Mouse (Mus musculus) cerebellum, adult 2 months (tissue): ENCODE results near the gene Ccdc130. TPM values are rescaled to one million over a fixed set of nuclear protein-coding genes. Genes with fewer than 3 reads are reported as not detected.

Experiments used
- DNase-seq, 2 experiments: peaks; one replicate each; pipeline ENCODE4 v3.0.0; 2021
- H3K27ac ChIP-seq: fragments of 200-500 bp; 2 replicates; pipeline ENCODE4 v1.5.1; 2012; ENCODE audit warnings: low read length, control low read depth, inconsistent platforms; ENCODE audit not compliant: insufficient read depth
- H3K27me3 ChIP-seq: fragments of 200-500 bp; 2 replicates; pipeline ENCODE4 v1.6.1; 2012; ENCODE audit warnings: inconsistent platforms, mild to moderate bottlenecking, low read length, moderate library complexity; ENCODE audit not compliant: control insufficient read depth, insufficient read depth
- H3K4me1 ChIP-seq: fragments of 200-500 bp; 2 replicates; pipeline ENCODE4 v1.6.1; 2011; ENCODE audit warnings: low read length; ENCODE audit not compliant: control insufficient read depth, insufficient read depth
- H3K4me3 ChIP-seq: fragments of 200-500 bp; replicated peaks from 2 replicates; pipeline ENCODE3; 2011; ENCODE audit warnings: mild to moderate bottlenecking, low read depth, low read length, control low read depth; ENCODE audit not compliant: insufficient read depth
- CTCF ChIP-seq: fragments of 200-500 bp; IDR thresholded peaks from 2 replicates; pipeline ENCODE4 v1.5.1; 2011; ENCODE audit warnings: low read depth, mild to moderate bottlenecking, control low read depth, low read length, moderate library complexity, borderline replicate concordance; ENCODE audit not compliant: insufficient read depth
- POLR2A ChIP-seq: fragments of 200-500 bp; IDR thresholded peaks from 2 replicates; pipeline ENCODE4 v1.6.1; 2011; ENCODE audit warnings: low read length, control low read depth, borderline replicate concordance; ENCODE audit not compliant: insufficient read depth
- WGBS: fragments of 180-500 bp; shearing (Covaris S2); methylation state at CpG from one replicate; pipeline ENCODE4 v1.1.7; 2018; 5-methylcytosine and 5-hydroxymethylcytosine counted together
- polyA plus RNA-seq: library from polyadenylated mRNA; depleted of rRNA; stranded (reverse); fragments of >200 nt; gene quantifications from 2 replicates; pipeline ENCODE4 v1.2.3, GENCODE M21; 2012; rRNA removed

Gene Ccdc130
- polyA plus RNA-seq, 1 experiment = 39.1 TPM

DNA sequence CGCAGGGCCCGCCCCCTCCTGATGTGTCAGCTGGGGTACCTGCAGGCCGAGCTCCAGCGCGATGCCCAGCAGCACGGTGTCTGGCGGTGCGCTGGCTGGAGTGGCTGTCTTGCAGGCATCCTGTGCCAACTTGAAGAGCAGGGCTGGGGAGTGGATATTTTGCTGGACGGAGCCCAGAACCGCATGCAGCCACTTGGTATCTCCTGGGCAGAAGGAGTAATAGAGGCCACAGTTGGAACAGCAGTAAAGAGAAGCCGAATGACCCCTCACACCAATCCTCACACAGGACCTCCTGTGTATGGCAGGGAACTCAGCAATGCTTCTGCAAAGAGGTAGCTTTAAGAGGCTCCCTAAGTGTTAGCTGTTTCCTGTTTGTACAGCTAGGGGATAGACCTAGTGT, 53.0 kb downstream of the Ccdc130 start:
- no peak for DNase-seq
- H3K4me1 ChIP-seq = no peaks in the 10 kb centered on the region; the same call in 1 of the 2 replicates
- WGBS = 74% methylated on average over 11 of the region's 11 CpGs
- no peak for TF ChIP-seq POLR2A
- TF ChIP-seq CTCF = no peak
- no peak overlapping the region for H3K4me3 ChIP-seq
- H3K27me3 ChIP-seq = no peaks in the 10 kb centered on the region
- H3K27ac ChIP-seq = no peak overlapping the region

DNA sequence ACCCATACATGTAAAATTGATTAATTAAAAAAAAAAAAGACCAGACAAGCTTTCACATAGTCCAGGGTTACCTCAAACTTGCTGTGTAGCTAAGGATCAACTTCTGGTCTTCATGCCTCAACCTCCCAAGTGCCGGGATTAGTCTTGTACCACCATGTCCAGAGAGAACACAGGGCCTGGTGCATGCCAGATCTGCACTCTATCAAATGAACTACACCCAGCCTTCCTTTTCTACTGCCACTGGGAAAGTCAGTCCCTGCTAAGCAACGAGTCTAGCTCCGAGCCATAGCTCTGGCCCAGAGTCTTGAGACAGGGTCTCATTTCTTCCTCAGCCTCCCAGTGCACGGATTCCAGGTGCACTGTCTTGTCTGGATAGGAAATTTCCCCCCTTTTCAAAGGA, 56.9 kb downstream of the Ccdc130 start:
- no peak overlapping the region for H3K4me3 ChIP-seq
- H3K27me3 ChIP-seq = no peaks in the 10 kb centered on the region
- DNase-seq = no peak
- H3K27ac ChIP-seq = no peak overlapping the region
- WGBS = 89% methylated on average over 4 of the region's 4 CpGs
- TF ChIP-seq POLR2A = no peak
- no peak for TF ChIP-seq CTCF
- peaks cover 3% of the 10 kb centered on the region; the same call in 1 of the 2 replicates for H3K4me1 ChIP-seq

DNA sequence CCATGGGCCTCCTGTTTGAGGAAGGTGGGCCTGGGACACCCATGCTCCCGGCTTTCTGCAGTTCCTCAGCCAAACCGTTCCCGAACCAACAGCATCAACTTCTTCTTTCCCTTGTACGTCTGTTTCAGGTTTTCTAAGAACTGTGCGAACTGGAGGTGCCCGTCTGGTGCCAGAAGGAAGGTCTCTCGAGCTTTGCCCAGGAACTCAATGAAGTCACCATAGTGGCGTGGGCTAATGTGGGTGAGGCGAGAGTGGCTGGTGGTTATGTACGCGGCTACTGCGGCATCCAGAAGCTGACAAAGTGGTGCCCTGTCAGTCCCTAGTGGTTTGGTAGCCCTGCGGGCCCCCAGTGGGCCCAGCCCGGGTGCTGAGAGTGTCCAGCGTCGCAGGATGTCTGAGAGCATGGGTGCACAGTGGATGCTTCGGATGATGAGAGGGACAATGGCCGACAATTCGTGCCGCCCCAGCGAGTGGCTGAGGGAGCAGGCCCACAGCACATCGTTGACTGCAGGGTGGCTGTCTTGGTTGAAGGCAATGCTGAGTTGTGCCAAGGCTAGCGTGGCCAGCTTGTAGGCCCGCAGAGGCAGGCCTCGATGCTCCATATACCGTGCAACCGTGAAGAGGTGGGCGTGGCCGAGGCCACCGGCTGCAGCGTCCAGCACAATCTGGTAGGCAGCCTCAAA, 58.2 kb downstream of the Ccdc130 start:
- TF ChIP-seq CTCF (no peak), POLR2A (no peak)
- WGBS = 82% methylated on average over 31 of the region's 31 CpGs
- DNase-seq = no peak

DNA sequence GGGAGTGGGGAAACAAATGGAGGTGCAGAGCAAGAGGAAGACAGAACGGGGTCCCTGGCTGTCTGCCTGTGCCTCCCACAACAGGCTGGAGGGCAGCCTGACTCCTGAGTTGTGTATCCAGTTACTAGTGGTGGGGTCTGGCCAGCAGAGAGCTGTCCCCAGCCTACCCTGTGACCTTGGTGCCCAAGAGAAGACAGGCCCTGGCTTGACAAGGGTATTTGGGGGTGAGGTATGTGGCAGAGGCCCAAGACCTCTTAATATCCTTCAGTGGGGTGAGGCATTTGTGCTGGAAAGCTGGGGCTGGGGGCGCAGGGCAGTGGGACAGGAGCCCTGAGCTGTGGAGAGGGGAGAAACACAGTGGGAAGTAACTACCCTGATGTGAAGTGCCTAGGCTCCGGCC, 59.0 kb downstream of the Ccdc130 start:
- H3K4me1 ChIP-seq = peaks cover 3% of the 10 kb centered on the region; the same call in 1 of the 2 replicates
- TF ChIP-seq POLR2A = no peak
- TF ChIP-seq CTCF = no peak
- 77% methylated on average over 3 of the region's 3 CpGs for WGBS
- no peak for DNase-seq
- no peak overlapping the region for H3K4me3 ChIP-seq
- H3K27me3 ChIP-seq = no peaks in the 10 kb centered on the region
- no peak overlapping the region for H3K27ac ChIP-seq

More for the DNA sequence above, 58.2 kb downstream of the Ccdc130 start:
- H3K4me3 ChIP-seq = no peak overlapping the region
- peaks cover 3% of the 10 kb centered on the region; the same call in 1 of the 2 replicates for H3K4me1 ChIP-seq
- no peaks in the 10 kb centered on the region for H3K27me3 ChIP-seq
- H3K27ac ChIP-seq = no peak overlapping the region

DNA sequence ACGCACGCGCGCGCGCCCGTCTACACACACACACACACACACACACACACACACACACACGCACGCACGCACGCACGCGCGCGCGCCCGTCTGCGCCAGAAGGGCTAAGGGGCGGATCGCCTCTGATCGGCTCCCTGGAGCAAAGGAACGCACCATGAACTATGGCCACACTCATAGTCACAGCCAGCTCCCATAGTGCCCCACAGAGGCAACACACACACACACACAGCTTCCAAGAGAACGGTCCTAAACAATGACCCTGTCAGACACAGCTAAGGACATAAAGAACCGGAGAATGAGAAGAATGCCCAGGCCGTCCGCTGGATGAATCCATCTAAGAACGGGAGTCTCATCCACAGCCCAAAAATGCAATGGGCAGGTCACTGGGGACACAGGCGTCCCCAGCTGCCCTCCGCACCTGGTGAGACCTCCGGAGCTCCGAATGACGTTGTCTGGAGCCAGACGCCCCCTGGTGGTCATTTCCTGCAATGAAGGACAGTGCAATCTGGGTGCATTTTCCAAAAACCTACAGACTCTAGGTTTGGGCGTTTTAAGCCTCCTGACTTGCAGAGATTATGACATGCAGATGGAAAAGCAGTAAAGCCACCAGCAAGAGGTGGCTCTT, 59.9 kb downstream of the Ccdc130 start:
- Histone ChIP-seq H3K27me3 (no peaks in the 10 kb centered on the region), H3K27ac (no peak overlapping the region), H3K4me1 (peaks cover 3% of the 10 kb centered on the region; the same call in 1 of the 2 replicates), H3K4me3 (peak overlapping the region; percentile 51)
- DNase-seq = peak; percentile 72 to 86
- 51% methylated on average over 34 of the region's 34 CpGs for WGBS
- peak; percentile 82 for TF ChIP-seq CTCF
- TF ChIP-seq POLR2A = no peak

DNA sequence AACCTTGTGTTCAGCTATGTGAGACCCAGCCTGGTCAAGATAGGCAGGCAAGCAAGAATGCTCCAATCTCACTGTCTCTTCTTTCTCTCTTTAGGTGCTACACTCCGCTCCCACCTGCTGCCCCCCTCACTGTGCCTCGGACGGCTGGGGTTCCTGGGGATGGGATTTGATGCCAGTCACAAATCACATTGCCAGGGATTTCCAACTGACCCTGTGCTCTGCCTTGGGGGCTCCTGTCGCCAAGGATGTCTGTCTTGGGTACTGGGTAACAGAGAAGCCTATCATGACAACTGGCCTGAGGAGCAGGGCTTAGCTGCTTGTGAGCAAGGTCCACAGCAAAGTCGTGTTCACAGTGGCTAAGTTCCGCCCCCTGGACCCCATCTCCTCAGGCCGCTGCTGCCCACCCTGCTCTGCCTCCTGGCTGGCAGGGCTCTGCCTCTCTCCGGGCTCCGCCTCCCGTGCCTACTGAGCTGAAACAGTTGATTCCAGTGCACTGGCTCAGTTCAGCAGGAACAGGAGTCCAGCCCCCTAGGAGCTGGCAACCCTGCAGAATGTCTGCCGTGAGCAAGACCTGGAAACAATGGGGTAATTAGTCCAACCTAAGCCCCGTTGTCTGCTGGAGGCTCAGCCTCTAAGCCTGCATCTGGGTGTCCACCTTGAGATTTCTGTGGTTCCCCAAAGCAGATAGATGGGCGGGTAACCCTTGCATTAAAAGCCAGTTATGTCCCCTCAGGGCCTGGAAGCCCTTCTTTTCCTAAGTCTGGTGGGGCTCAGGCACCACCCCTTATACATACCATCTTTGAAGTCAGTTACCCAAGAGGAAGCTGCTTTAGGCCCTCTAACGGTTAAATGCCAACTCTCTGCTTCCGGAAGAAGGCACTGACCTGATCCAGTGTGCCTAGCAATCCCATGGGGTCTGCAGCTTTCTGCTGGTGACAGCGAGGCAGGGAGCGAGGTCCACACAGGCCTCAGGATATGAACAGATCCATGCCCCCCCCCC, 61.5 kb downstream of the Ccdc130 start:
- 33% methylated on average over 17 of the region's 17 CpGs for WGBS
- peaks cover 3% of the 10 kb centered on the region; the same call in 1 of the 2 replicates for H3K4me1 ChIP-seq
- DNase-seq = no peak
- no peak overlapping the region for H3K27ac ChIP-seq
- TF ChIP-seq CTCF (no peak), POLR2A (no peak)
- no peaks in the 10 kb centered on the region for H3K27me3 ChIP-seq
- no peak overlapping the region for H3K4me3 ChIP-seq

DNA sequence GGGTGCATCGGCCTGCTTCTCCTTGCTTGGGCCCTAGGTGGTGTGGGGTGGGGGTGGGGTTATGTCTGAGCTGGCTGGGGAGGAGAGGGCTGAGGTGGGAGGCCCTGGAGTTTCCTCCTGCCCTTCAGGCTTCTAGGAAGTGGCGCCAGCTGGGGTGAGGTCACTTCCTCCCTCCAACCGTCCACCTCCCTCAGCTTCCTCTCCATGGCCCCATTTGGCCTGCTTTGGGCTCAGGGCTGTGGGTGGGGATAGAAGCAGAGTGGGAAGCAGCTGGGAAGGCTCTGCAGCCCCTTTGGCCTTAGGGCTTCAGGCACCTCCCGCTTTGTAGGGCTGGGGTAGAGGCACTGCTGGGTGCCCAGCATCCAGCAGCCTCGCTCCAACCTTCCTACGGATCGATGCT, 62.4 kb downstream of the Ccdc130 start:
- no peak overlapping the region for H3K27ac ChIP-seq
- TF ChIP-seq POLR2A (no peak), CTCF (no peak)
- peaks cover 3% of the 10 kb centered on the region; the same call in 1 of the 2 replicates for H3K4me1 ChIP-seq
- DNase-seq = no peak
- 72% methylated on average over 7 of the region's 7 CpGs for WGBS
- no peak overlapping the region for H3K4me3 ChIP-seq
- no peaks in the 10 kb centered on the region for H3K27me3 ChIP-seq

Other genes with a start within 250 kb of the Ccdc130 start
- 2.8 and 4.1 TPM in 2 replicates for gene Palm3, start 248.9 kb downstream of the Ccdc130 start, polyA plus RNA-seq
- gene Il27ra, start 227.8 kb downstream of the Ccdc130 start, polyA plus RNA-seq = 0.17 and 0.21 TPM in 2 replicates
- 2.6 and 7.4 TPM in 2 replicates for gene Rln3, start 225.4 kb downstream of the Ccdc130 start, polyA plus RNA-seq
- 2.0 and 2.1 TPM in 2 replicates for gene Gm10643, start 205.2 kb downstream of the Ccdc130 start, polyA plus RNA-seq
- 27.2 and 27.8 TPM in 2 replicates for gene Rfx1, start 203.5 kb downstream of the Ccdc130 start, polyA plus RNA-seq
- gene Dcaf15, start 165.6 kb downstream of the Ccdc130 start, polyA plus RNA-seq = 39.0 and 44.7 TPM in 2 replicates
- gene Podnl1, start 144.4 kb downstream of the Ccdc130 start, polyA plus RNA-seq = 0.14 and 0.20 TPM in 2 replicates
- 40.4 and 45.1 TPM in 2 replicates for gene Cc2d1a, start 122.4 kb downstream of the Ccdc130 start, polyA plus RNA-seq
- gene 4930432K21Rik, start 122.4 kb downstream of the Ccdc130 start, polyA plus RNA-seq = 2.7 and 3.2 TPM in 2 replicates
- 2.3 and 2.8 TPM in 2 replicates for gene Nanos3, start 85.2 kb downstream of the Ccdc130 start, polyA plus RNA-seq
- gene Zswim4, start 33.3 kb downstream of the Ccdc130 start, polyA plus RNA-seq = 14.0 TPM in 2 replicates
- 210 and 226 TPM in 2 replicates for gene D8Ertd738e, start 20.7 kb downstream of the Ccdc130 start, polyA plus RNA-seq
- gene Mri1, start 13.1 kb downstream of the Ccdc130 start, polyA plus RNA-seq = 32.9 and 35.5 TPM in 2 replicates
- gene Cacna1a, start 118.1 kb upstream of the Ccdc130 start, polyA plus RNA-seq = 220 and 260 TPM in 2 replicates